ENCODE assay signal across 7 mouse cellular contexts in the genomic region with DNA sequence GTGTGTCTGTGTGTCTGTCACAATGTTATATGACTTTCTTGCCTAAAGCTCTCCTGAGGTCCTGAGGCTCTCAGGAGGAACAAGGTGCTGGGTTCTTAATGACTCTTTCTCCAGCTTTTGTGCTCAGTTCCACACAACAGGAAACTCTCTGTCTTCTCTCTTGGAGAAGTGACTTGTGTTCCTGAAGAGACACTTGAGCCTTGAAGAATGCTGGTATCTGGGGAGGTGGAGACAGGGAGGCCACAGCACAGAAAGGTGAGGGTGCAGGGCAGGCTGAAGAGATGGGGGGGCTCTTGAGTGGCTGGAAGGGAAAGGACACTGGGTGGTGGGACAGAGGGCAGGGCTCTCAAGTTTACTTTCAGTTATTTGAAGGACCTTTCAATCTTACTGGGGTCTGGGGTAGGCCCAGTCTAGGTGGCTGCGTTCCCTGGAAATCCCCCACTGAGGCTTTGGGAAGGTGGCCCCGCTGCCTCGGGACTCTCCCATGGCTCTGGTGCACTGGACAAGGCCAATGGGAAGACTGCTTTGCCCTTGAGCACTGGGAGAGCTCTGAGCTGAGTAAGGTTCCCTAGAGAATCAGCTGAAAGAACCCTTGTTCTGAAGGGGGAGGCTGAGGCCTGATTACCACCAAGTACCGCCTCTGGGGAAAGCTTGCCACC. TPM values are rescaled to one million over a fixed set of nuclear protein-coding genes. Genes with fewer than 3 reads are reported as not detected.
DNase-seq lines count a peak whose midpoint lies in the region; ATAC-seq and TF ChIP-seq lines count a peak whose summit lies in the region.

No protein-coding gene starts in this region.

- H3K36me3 ChIP-seq in kidney, postnatal 0 days (ENCODE audit: insufficient read depth, low read length): no peaks in the 10 kb centered on the region
- no peaks in the 10 kb centered on the region for H3K36me3 ChIP-seq in forebrain, embryonic 13.5 days (ENCODE audit: poor library complexity, severe bottlenecking)
- peaks cover 4% of the 10 kb centered on the region; the same call in 1 of the 2 replicates for H3K36me3 ChIP-seq in limb, embryonic 13.5 days
- H3K36me3 ChIP-seq in neural tube, embryonic 12.5 days: no peaks in the 10 kb centered on the region

- no peak for DNase-seq in kidney, postnatal 0 days (ENCODE audit: low spot score)
- DNase-seq in kidney, adult 9 months: no peak
- DNase-seq in gastrocnemius, postnatal 36 days: no peak
- DNase-seq in testis, postnatal 10 days (ENCODE audit: low spot score): no peak

- H3K27ac ChIP-seq in kidney, postnatal 0 days: peak overlapping the region; percentile 89
- peak overlapping the region; percentile 11; the same call in 1 of the 2 replicates for H3K27ac ChIP-seq in forebrain, embryonic 13.5 days
- peak overlapping the region; percentile 48; the same call in 1 of the 2 replicates for H3K27ac ChIP-seq in limb, embryonic 13.5 days
- H3K27ac ChIP-seq in neural tube, embryonic 12.5 days: no peak overlapping the region

- no peaks in the 10 kb centered on the region for H3K9me3 ChIP-seq in kidney, postnatal 0 days (replicated peaks; ENCODE audit: low read length)
- no peaks in the 10 kb centered on the region for H3K9me3 ChIP-seq in forebrain, embryonic 13.5 days (replicated peaks)
- H3K9me3 ChIP-seq in limb, embryonic 13.5 days: no peaks in the 10 kb centered on the region
- no peaks in the 10 kb centered on the region for H3K9me3 ChIP-seq in neural tube, embryonic 12.5 days

- intact Hi-C loops in gastrocnemius, postnatal 36 days (cut with DNase I): no loop called here

- 69% methylated on average over 4 of the region's 4 CpGs for WGBS in kidney, postnatal 0 days
- WGBS in forebrain, embryonic 13.5 days: 82% methylated on average over 4 of the region's 4 CpGs
- 78% methylated on average over 4 of the region's 4 CpGs for WGBS in limb, embryonic 13.5 days
- WGBS in neural tube, embryonic 12.5 days: 65% methylated on average over 4 of the region's 4 CpGs

- H3K4me1 ChIP-seq in kidney, postnatal 0 days (replicated peaks; ENCODE audit: insufficient read depth, low read length): peaks cover 53% of the 10 kb centered on the region
- H3K4me1 ChIP-seq in forebrain, embryonic 13.5 days: peaks cover 55% of the 10 kb centered on the region
- peaks cover 40% of the 10 kb centered on the region for H3K4me1 ChIP-seq in limb, embryonic 13.5 days
- H3K4me1 ChIP-seq in neural tube, embryonic 12.5 days: peaks cover 46% of the 10 kb centered on the region

- no peak for ATAC-seq in kidney, postnatal 0 days (replicated peaks; ENCODE audit: low FRiP score, low read depth)
- ATAC-seq in forebrain, embryonic 13.5 days: no peak
- no peak for ATAC-seq in limb, embryonic 13.5 days (ENCODE audit: low FRiP score, low read depth)
- ATAC-seq in neural tube, embryonic 12.5 days (ENCODE audit: low FRiP score, low read depth): no peak

- H3K27me3 ChIP-seq in kidney, postnatal 0 days (ENCODE audit: insufficient read depth, low read length): no peaks in the 10 kb centered on the region
- H3K27me3 ChIP-seq in forebrain, embryonic 13.5 days: no peaks in the 10 kb centered on the region
- no peaks in the 10 kb centered on the region for H3K27me3 ChIP-seq in limb, embryonic 13.5 days
- no peaks in the 10 kb centered on the region for H3K27me3 ChIP-seq in neural tube, embryonic 12.5 days (replicated peaks)

- TF ChIP-seq CTCF in kidney, postnatal 0 days (IDR thresholded peaks at IDR 0.05; ENCODE audit: low read depth): no peak

- H3K4me3 ChIP-seq in kidney, postnatal 0 days (replicated peaks; ENCODE audit: low read depth, low read length): no peak overlapping the region
- H3K4me3 ChIP-seq in forebrain, embryonic 13.5 days: no peak overlapping the region
- no peak overlapping the region for H3K4me3 ChIP-seq in limb, embryonic 13.5 days
- H3K4me3 ChIP-seq in neural tube, embryonic 12.5 days: no peak overlapping the region

- 0 out of 2 replicates have a peak overlapping the region, but pooled peaks have one; percentile 24 for H3K9ac ChIP-seq in kidney, postnatal 0 days (ENCODE audit: low read depth, low read length)
- H3K9ac ChIP-seq in forebrain, embryonic 13.5 days: no peak overlapping the region
- no peak overlapping the region for H3K9ac ChIP-seq in limb, embryonic 13.5 days
- no peak overlapping the region for H3K9ac ChIP-seq in neural tube, embryonic 12.5 days

- no peak overlapping the region for H3K4me2 ChIP-seq in kidney, postnatal 0 days (ENCODE audit: low read length)
- H3K4me2 ChIP-seq in forebrain, embryonic 13.5 days: no peak overlapping the region
- no peak overlapping the region for H3K4me2 ChIP-seq in limb, embryonic 13.5 days (replicated peaks)
- H3K4me2 ChIP-seq in neural tube, embryonic 12.5 days (replicated peaks): 0 out of 2 replicates have a peak overlapping the region, but pooled peaks have one; percentile 10

RNA-seq across cellular contexts. Expression of a gene that starts 33.9 kb away (rescaled TPM):
- 14.8 and 15.3 TPM in 2 replicates for polyA plus RNA-seq in kidney, postnatal 0 days (2015; fragmentation: Nextera tagmentation; extraction: Ambion mirVana)
- 20.6 and 23.1 TPM in 2 replicates for polyA plus RNA-seq in forebrain, embryonic 13.5 days (2015; fragmentation: Nextera tagmentation; extraction: Ambion mirVana)
- 15.0 and 15.9 TPM in 2 replicates for polyA plus RNA-seq in limb, embryonic 13.5 days (2015; fragmentation: Nextera tagmentation; extraction: Ambion mirVana)
- 24.7 and 26.3 TPM in 2 replicates for polyA plus RNA-seq in neural tube, embryonic 12.5 days (2016; fragmentation: Nextera tagmentation; extraction: Ambion mirVana)
- 10 to 100 TPM; 24.2 to 26.5 TPM for total RNA-seq in gastrocnemius, postnatal 36 days (2021)

RNA-seq across cellular contexts. Expression of a gene that starts 56.7 kb away (rescaled TPM):
- 630 and 689 TPM in 2 replicates for polyA plus RNA-seq in kidney, postnatal 0 days (2015; fragmentation: Nextera tagmentation; extraction: Ambion mirVana)
- polyA plus RNA-seq in forebrain, embryonic 13.5 days (2015; fragmentation: Nextera tagmentation; extraction: Ambion mirVana): 351 and 386 TPM in 2 replicates
- 619 and 631 TPM in 2 replicates for polyA plus RNA-seq in limb, embryonic 13.5 days (2015; fragmentation: Nextera tagmentation; extraction: Ambion mirVana)
- polyA plus RNA-seq in neural tube, embryonic 12.5 days (2016; fragmentation: Nextera tagmentation; extraction: Ambion mirVana): 299 and 313 TPM in 2 replicates
- 100 to 1,000 TPM; 186 to 375 TPM for total RNA-seq in gastrocnemius, postnatal 36 days (2021)
